Mouse (Mus musculus): ENCODE measurements around the gene Dnmt3l. TPM values are rescaled to one million over a fixed set of nuclear protein-coding genes. Genes with fewer than 3 reads are reported as not detected.

Dnmt3l gene
- 0.41 and 0.66 TPM in 2 replicates for polyA plus RNA-seq (2014; fragmentation: Nextera tagmentation; extraction: Ambion mirVana)

DNA sequence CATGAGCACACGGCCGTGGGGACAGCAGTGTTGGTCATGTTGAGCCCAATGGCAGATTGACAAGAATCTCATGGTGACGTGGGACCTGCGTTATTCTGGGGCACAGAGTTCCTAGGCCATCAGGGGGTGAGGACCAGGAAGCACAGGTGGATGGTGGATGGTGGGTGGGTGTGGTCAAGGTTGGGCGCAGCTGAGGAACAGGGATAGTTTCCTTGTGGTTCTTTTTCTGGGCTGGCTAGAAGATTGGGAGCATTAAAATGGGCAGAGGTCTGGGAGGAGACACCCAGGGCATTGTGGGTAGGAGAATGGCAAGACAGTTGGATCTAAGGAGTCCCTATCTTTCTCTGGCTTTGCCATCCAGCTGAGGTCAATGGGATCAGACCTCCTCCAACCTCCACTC, at the start of gene Dnmt3l:
Dnmt3l (plus strand) TSS at position 301 of the 400 bp plus-strand sequence.
- no peak within 1 kb of the TSS for H3K4me2 ChIP-seq (replicated peaks; ENCODE audit: low read depth, low read length)
- 93% methylated on average over 5 of the region's 5 CpGs for WGBS
- no peaks in the 10 kb centered on the region for H3K36me3 ChIP-seq (ENCODE audit: control insufficient read depth, insufficient read depth, low read length)
- H3K4me1 ChIP-seq (ENCODE audit: control insufficient read depth, insufficient read depth, low read length): 0 out of 2 replicates have a peak, but pooled peaks cover 4% of the 10 kb centered on the region
- no peak for ATAC-seq (ENCODE audit: low FRiP score, low TSS enrichment)
- H3K27ac ChIP-seq (ENCODE audit: low read depth, low read length): no peak within 1 kb of the TSS
- H3K4me3 ChIP-seq (ENCODE audit: low read length): no peak within 1 kb of the TSS
- no peaks in the 10 kb centered on the region for H3K27me3 ChIP-seq (ENCODE audit: control insufficient read depth, insufficient read depth, low read length)
- H3K9ac ChIP-seq (ENCODE audit: low read depth, low read length): no peak within 1 kb of the TSS
- no peaks in the 10 kb centered on the region for H3K9me3 ChIP-seq (ENCODE audit: control insufficient read depth, low read length)

DNA sequence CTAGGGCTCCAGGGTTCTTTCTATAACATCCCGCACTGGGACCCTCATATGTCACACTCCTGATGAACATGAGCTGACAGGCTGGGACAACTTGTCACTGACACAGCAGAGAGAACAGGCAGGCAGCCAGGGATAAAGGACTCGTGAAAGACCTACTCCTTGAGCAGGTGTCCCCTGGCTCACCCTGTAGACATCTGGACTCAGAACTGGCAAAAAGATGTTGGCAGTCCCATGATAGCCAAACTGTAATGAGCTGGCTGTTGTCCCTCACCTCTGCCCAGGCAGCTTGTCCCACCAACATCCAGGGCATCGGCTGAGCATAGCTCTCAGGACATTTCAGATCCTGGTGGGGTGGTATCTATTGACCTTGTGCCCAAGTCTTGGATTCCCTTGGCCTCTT, 46.1 kb upstream of the Dnmt3l start:
- Histone ChIP-seq H3K4me3 (ENCODE audit: low read length) (no peak overlapping the region), H3K27me3 (ENCODE audit: control insufficient read depth, insufficient read depth, low read length) (no peaks in the 10 kb centered on the region), H3K4me1 (ENCODE audit: control insufficient read depth, insufficient read depth, low read length) (no peaks in the 10 kb centered on the region), H3K36me3 (ENCODE audit: control insufficient read depth, insufficient read depth, low read length) (peaks cover 91% of the 10 kb centered on the region), H3K9me3 (ENCODE audit: control insufficient read depth, low read length) (no peaks in the 10 kb centered on the region), H3K27ac (ENCODE audit: low read depth, low read length) (no peak overlapping the region), H3K4me2 (replicated peaks; ENCODE audit: low read depth, low read length) (no peak overlapping the region), H3K9ac (ENCODE audit: low read depth, low read length) (no peak overlapping the region)
- 93% methylated on average over 3 of the region's 3 CpGs for WGBS
- ATAC-seq (ENCODE audit: low FRiP score, low TSS enrichment): no peak

DNA sequence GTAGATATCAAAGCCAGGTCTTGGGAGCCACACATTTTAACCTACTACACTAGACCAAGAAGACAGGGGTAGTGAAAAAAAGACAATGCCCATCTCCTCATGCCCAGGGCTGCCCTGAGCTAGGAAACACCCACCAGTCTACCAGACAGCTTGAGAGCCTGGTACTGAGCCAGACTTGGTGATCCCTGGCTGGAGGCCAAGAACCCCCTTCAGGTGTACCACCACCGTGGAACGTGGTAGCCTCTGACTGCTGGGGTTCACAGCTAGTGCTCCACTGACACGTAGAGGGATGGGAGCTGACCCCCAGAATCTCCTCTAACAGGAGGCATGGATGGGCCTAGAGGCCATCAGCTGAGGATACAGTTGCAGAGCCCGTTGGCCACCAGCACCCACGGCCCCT, 41.5 kb upstream of the Dnmt3l start:
- H3K27me3 ChIP-seq (ENCODE audit: control insufficient read depth, insufficient read depth, low read length): no peaks in the 10 kb centered on the region
- no peak overlapping the region for H3K27ac ChIP-seq (ENCODE audit: low read depth, low read length)
- no peaks in the 10 kb centered on the region for H3K9me3 ChIP-seq (ENCODE audit: control insufficient read depth, low read length)
- no peaks in the 10 kb centered on the region for H3K4me1 ChIP-seq (ENCODE audit: control insufficient read depth, insufficient read depth, low read length)
- 95% methylated on average over 5 of the region's 5 CpGs for WGBS
- no peak overlapping the region for H3K4me3 ChIP-seq (ENCODE audit: low read length)
- no peak overlapping the region for H3K9ac ChIP-seq (ENCODE audit: low read depth, low read length)
- H3K36me3 ChIP-seq (ENCODE audit: control insufficient read depth, insufficient read depth, low read length): peaks cover 80% of the 10 kb centered on the region
- H3K4me2 ChIP-seq (replicated peaks; ENCODE audit: low read depth, low read length): no peak overlapping the region
- ATAC-seq (ENCODE audit: low FRiP score, low TSS enrichment): no peak

DNA sequence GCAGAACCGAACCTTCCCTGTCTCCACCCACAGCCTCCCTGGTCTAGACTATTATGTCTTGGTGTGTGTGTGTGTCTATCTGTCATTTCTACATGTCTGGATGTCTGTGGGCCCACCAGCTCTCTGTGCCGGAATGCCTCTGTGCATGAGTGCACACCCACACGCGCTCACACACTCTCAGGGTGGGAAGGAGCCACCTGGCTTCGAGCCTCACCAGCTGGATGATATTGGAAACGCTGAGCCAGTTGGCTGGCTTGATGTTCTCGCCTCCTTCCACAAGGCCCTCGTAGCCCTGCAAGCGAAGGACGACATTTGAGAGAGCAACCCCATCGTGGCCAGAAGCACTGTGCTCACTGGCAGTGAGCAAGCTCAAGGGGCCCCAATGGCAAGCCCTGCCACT, 40.0 kb upstream of the Dnmt3l start:
- no peak overlapping the region for H3K4me2 ChIP-seq (replicated peaks; ENCODE audit: low read depth, low read length)
- WGBS: 76% methylated on average over 11 of the region's 11 CpGs
- H3K27ac ChIP-seq (ENCODE audit: low read depth, low read length): no peak overlapping the region
- no peak for ATAC-seq (ENCODE audit: low FRiP score, low TSS enrichment)
- peaks cover 11% of the 10 kb centered on the region for H3K4me1 ChIP-seq (ENCODE audit: control insufficient read depth, insufficient read depth, low read length)
- H3K4me3 ChIP-seq (ENCODE audit: low read length): no peak overlapping the region
- H3K36me3 ChIP-seq (ENCODE audit: control insufficient read depth, insufficient read depth, low read length): peaks cover 65% of the 10 kb centered on the region
- no peaks in the 10 kb centered on the region for H3K9me3 ChIP-seq (ENCODE audit: control insufficient read depth, low read length)
- no peaks in the 10 kb centered on the region for H3K27me3 ChIP-seq (ENCODE audit: control insufficient read depth, insufficient read depth, low read length)
- H3K9ac ChIP-seq (ENCODE audit: low read depth, low read length): no peak overlapping the region

DNA sequence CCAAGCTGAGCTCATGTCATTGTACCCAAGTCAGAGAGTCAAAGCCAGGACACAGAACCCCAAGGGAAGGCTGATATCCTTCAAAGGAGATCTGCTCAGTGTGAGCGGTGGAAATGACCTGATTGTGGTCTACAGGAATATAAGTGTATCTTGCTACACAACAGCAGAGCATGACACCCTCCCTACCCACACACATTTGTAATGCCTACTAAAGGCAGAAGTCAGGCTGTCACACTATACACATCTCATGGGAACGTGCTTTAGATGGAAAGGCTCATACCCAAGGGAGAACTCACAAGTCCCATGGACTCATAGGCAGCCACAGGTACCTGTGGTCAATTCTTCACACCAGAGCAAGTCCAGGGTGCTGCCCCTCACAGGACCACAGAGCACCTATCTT, 39.4 kb upstream of the Dnmt3l start:
- WGBS: 89% methylated on average over 2 of the region's 2 CpGs
- Histone ChIP-seq H3K36me3 (ENCODE audit: control insufficient read depth, insufficient read depth, low read length) (peaks cover 59% of the 10 kb centered on the region), H3K9me3 (ENCODE audit: control insufficient read depth, low read length) (no peaks in the 10 kb centered on the region), H3K27ac (ENCODE audit: low read depth, low read length) (no peak overlapping the region), H3K9ac (ENCODE audit: low read depth, low read length) (no peak overlapping the region), H3K27me3 (ENCODE audit: control insufficient read depth, insufficient read depth, low read length) (no peaks in the 10 kb centered on the region), H3K4me1 (ENCODE audit: control insufficient read depth, insufficient read depth, low read length) (peaks cover 16% of the 10 kb centered on the region), H3K4me3 (ENCODE audit: low read length) (no peak overlapping the region), H3K4me2 (replicated peaks; ENCODE audit: low read depth, low read length) (no peak overlapping the region)
- no peak for ATAC-seq (ENCODE audit: low FRiP score, low TSS enrichment)

DNA sequence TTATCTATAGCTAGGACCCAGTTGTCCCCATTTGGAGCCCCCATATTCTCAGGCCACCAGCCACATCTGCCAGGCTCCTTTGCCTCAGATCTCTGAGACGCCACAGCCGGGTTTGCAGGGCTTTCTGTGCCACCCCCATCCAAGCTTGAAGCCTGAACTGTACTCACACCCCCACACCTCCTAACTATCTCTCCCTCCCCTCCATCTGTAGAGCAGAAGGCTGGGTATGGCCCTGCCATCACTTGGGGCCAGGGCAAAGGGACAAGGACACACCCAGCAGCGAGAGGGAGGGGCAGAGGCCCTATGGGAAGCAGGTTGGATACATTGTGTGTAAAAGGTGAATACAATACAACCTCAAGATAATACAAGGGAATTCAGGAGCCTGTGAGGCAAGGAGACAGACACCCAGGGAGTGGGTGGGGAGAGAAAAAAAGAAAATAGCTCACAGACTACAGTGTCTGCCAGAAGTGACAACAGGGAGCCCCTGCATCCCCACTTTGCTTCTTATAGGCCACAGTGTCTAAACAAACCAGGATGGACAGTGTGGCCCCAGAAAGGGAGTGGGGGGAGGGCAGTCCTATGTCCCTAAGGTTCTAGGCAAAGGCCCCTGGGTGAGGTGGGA, 37.2 kb upstream of the Dnmt3l start:
- Histone ChIP-seq H3K27ac (ENCODE audit: low read depth, low read length) (no peak overlapping the region), H3K27me3 (ENCODE audit: control insufficient read depth, insufficient read depth, low read length) (no peaks in the 10 kb centered on the region), H3K36me3 (ENCODE audit: control insufficient read depth, insufficient read depth, low read length) (peaks cover 37% of the 10 kb centered on the region), H3K9me3 (ENCODE audit: control insufficient read depth, low read length) (no peaks in the 10 kb centered on the region), H3K4me1 (ENCODE audit: control insufficient read depth, insufficient read depth, low read length) (peaks cover 32% of the 10 kb centered on the region), H3K9ac (ENCODE audit: low read depth, low read length) (no peak overlapping the region), H3K4me2 (replicated peaks; ENCODE audit: low read depth, low read length) (no peak overlapping the region), H3K4me3 (ENCODE audit: low read length) (no peak overlapping the region)
- no peak for ATAC-seq (ENCODE audit: low FRiP score, low TSS enrichment)
- WGBS: 86% methylated on average over 3 of the region's 3 CpGs

DNA sequence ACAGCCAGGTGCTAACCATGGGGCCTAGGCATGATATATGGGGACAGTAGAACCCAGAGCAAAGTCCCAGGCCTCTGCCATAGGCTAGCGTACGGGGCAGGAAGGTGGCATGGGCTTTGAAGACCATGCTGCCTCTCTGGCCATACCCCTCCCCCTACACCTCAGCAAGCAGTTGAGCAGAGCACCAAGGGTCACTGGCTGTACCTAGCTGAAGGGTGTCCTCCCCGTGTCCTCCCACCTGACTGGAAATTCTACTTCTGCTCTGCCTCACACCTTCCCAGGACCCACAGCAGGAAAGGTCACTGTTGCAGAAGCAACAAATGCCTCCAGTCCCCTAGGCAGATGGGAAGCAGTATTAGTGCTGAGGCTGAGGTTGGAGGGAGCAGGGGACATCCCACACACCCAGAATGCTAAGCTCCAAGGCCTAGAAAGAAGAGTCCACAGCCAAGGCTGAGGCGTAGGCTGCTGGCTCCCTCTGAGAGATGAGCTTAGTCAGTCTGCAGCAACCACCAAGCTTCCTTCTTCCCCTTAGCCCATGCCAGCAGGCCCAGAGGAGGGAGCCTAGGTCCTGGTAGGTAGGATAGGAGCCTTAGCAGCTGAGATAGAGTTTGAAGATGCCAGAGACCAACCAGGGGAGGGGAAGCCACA, 35.8 kb upstream of the Dnmt3l start:
- Histone ChIP-seq H3K9me3 (ENCODE audit: control insufficient read depth, low read length) (no peaks in the 10 kb centered on the region), H3K36me3 (ENCODE audit: control insufficient read depth, insufficient read depth, low read length) (peaks cover 23% of the 10 kb centered on the region), H3K27me3 (ENCODE audit: control insufficient read depth, insufficient read depth, low read length) (no peaks in the 10 kb centered on the region), H3K4me1 (ENCODE audit: control insufficient read depth, insufficient read depth, low read length) (peaks cover 32% of the 10 kb centered on the region), H3K4me3 (ENCODE audit: low read length) (no peak overlapping the region), H3K9ac (ENCODE audit: low read depth, low read length) (no peak overlapping the region), H3K27ac (ENCODE audit: low read depth, low read length) (no peak overlapping the region), H3K4me2 (replicated peaks; ENCODE audit: low read depth, low read length) (no peak overlapping the region)
- ATAC-seq (ENCODE audit: low FRiP score, low TSS enrichment): no peak
- 76% methylated on average over 4 of the region's 4 CpGs for WGBS

DNA sequence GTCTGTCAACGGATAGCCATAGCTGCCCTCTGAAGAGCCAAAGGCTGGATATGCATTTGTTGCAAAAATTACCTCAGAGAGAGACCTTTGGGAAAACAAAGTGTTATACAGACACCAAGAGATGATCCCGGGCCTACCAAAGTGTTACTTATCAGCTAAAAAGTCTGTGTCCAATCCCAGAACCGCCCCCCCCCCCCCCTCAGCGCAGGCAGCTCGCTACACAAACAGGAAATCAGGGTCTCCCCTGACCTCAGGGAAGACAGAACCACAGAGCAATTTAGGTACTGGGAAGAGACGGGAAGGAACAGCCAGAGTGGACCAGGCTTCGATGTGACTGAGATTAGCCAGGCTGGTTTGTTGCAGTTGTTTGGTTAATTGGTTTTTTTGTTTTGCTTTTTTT, 34.5 kb upstream of the Dnmt3l start:
- ATAC-seq (ENCODE audit: low FRiP score, low TSS enrichment): no peak
- Histone ChIP-seq H3K4me1 (ENCODE audit: control insufficient read depth, insufficient read depth, low read length) (peaks cover 32% of the 10 kb centered on the region), H3K36me3 (ENCODE audit: control insufficient read depth, insufficient read depth, low read length) (peaks cover 11% of the 10 kb centered on the region; the same call in 1 of the 2 replicates), H3K9ac (ENCODE audit: low read depth, low read length) (peak overlapping the region; percentile 45; the same call in 1 of the 2 replicates), H3K4me3 (ENCODE audit: low read length) (no peak overlapping the region), H3K4me2 (replicated peaks; ENCODE audit: low read depth, low read length) (peak overlapping the region; percentile 69; the same call in 1 of the 2 replicates), H3K9me3 (ENCODE audit: control insufficient read depth, low read length) (no peaks in the 10 kb centered on the region), H3K27me3 (ENCODE audit: control insufficient read depth, insufficient read depth, low read length) (no peaks in the 10 kb centered on the region), H3K27ac (ENCODE audit: low read depth, low read length) (no peak overlapping the region)
- WGBS: 18% methylated on average over 7 of the region's 7 CpGs

DNA sequence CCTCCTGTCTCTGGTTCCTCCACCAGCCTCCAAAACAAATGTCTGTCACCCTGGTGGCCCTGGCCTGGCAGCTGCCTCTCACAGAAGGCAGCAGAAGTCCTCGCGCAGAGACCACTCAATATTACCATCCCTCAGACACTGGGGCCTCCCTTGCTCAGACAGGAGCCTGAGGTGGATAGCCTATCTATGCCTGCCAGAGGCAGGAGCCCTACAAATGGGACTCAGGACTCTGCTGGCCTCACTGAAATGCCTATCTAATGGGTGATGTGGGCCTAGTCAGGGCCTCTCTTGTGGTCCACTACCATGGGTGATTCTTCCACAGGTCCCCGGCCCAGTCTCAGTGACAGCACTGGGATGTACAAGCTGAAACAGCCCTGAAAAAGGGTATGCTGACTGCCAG, 33.6 kb upstream of the Dnmt3l start:
- Histone ChIP-seq H3K4me3 (ENCODE audit: low read length) (peak overlapping the region; percentile 65), H3K4me1 (ENCODE audit: control insufficient read depth, insufficient read depth, low read length) (peaks cover 32% of the 10 kb centered on the region), H3K27me3 (ENCODE audit: control insufficient read depth, insufficient read depth, low read length) (no peaks in the 10 kb centered on the region), H3K9me3 (ENCODE audit: control insufficient read depth, low read length) (no peaks in the 10 kb centered on the region), H3K4me2 (replicated peaks; ENCODE audit: low read depth, low read length) (peak overlapping the region; percentile 69), H3K27ac (ENCODE audit: low read depth, low read length) (peak overlapping the region; percentile 96; the same call in 1 of the 2 replicates), H3K9ac (ENCODE audit: low read depth, low read length) (peak overlapping the region; percentile 78; the same call in 1 of the 2 replicates), H3K36me3 (ENCODE audit: control insufficient read depth, insufficient read depth, low read length) (peaks cover 3% of the 10 kb centered on the region; the same call in 1 of the 2 replicates)
- WGBS: 71% methylated on average over 3 of the region's 3 CpGs
- no peak for ATAC-seq (ENCODE audit: low FRiP score, low TSS enrichment)

All from kidney, embryonic 14.5 days (tissue).